Mouse (Mus musculus): Measurements from ENCODE around the gene Pitpnc1. TPM values are rescaled to one million over a fixed set of nuclear protein-coding genes. Genes with fewer than 3 reads are reported as not detected.

Pitpnc1 gene
- polyA plus RNA-seq, 1 experiment, result 0.74 TPM

- Histone ChIP-seq H3K4me2 (ENCODE audit: low read depth) (no peak overlapping the region), H3ac (ENCODE audit: control insufficient read depth, insufficient read length) (no peak overlapping the region), H3K27me3 (ENCODE audit: control insufficient read depth, insufficient read depth, insufficient read length) (no peaks in the 10 kb centered on the region), H3K4me3 (no peak overlapping the region), H3K36me3 (ENCODE audit: control insufficient read depth, insufficient read depth) (no peaks in the 10 kb centered on the region), H3K79me2 (ENCODE audit: control insufficient read depth, insufficient read depth) (no peaks in the 10 kb centered on the region)
- no peak for TF ChIP-seq USF1 (IDR thresholded peaks at IDR 0.05; ENCODE audit: low read depth)
- TF ChIP-seq REST (IDR thresholded peaks at IDR 0.05; ENCODE audit: insufficient read depth, insufficient read length), result no peak
These were observed 2.8 kb upstream of the Pitpnc1 start for GRCm38 (mm10) chr11:107473137-107473820.

DNA sequence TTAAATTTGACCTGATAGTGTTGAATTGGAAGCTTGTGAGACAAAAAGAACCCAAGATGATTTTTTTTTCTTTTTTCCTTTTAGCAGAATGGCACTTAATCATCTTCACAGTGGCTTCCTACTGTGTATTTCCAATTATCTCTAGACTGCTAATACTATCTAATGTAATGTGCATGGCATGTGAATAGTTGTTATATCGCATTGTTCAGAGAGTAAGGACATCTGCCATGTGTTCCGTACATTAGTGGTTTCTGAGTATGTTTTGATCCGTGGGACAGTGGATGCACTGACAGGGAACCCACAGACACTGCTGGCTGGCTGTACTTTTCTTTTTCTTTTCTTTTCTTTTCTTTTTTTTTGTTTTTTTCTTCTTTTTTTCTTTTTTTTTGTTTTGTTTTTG is 1.8 kb upstream of the Pitpnc1 start:
- Histone ChIP-seq H3ac (ENCODE audit: control insufficient read depth, insufficient read length) (no peak overlapping the region), H3K36me3 (ENCODE audit: control insufficient read depth, insufficient read depth) (no peaks in the 10 kb centered on the region), H3K4me3 (no peak overlapping the region), H3K27me3 (ENCODE audit: control insufficient read depth, insufficient read depth, insufficient read length) (no peaks in the 10 kb centered on the region), H3K4me2 (ENCODE audit: low read depth) (no peak overlapping the region), H3K79me2 (ENCODE audit: control insufficient read depth, insufficient read depth) (no peaks in the 10 kb centered on the region)
- no peak for TF ChIP-seq USF1 (IDR thresholded peaks at IDR 0.05; ENCODE audit: low read depth)

DNA sequence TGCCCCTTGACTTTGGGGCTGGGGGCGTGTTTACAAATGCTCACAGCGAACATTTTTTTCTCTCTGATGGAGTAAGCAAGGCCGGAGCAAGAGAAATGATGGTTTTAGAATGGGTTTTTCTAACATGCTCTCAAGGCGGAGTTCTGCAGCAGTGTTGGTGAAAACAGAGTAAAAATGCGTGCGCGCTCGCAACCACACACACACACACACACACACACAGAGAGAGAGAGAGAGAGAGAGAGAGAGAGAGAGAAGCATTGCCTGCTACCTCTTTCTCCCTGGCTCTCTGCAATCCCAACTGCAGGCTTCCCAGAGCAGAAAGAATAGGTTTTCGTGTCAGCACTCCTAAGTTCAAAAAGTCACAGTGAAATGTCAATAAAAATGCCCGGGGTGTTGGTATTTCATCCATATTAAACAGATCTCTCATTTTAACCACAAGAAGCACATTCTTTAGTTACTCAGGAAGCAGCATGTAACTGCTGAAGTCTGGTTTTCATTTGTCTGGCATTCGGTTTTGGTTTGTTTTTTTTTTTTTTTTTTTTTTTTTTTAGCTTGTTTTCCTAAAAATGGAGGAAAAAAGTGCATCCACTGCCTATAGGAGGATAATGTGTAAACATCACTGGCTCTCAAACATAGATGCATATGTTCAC is 697 bp upstream of the Pitpnc1 start:
- peak overlapping the region; percentile 47 for H3K4me3 ChIP-seq
- H3K27me3 ChIP-seq (ENCODE audit: control insufficient read depth, insufficient read depth, insufficient read length), result no peaks in the 10 kb centered on the region
- no peaks in the 10 kb centered on the region for H3K79me2 ChIP-seq (ENCODE audit: control insufficient read depth, insufficient read depth)
- no peaks in the 10 kb centered on the region for H3K36me3 ChIP-seq (ENCODE audit: control insufficient read depth, insufficient read depth)
- no peak for TF ChIP-seq E2F4 (IDR thresholded peaks at IDR 0.05; ENCODE audit: insufficient read depth)
- no peak for TF ChIP-seq TCF3 (IDR thresholded peaks at IDR 0.05; ENCODE audit: insufficient read length, low read depth)
- TF ChIP-seq POLR2A (IDR thresholded peaks at IDR 0.05; ENCODE audit: insufficient read length, low read depth), result no peak
- TF ChIP-seq MYOG (IDR thresholded peaks at IDR 0.05; ENCODE audit: control insufficient read depth in 1 of 3, insufficient read depth in 1 of 3, insufficient read length in 2 of 3, low read depth in 2 of 3), result no peak
- TF ChIP-seq MAX (IDR thresholded peaks at IDR 0.05; ENCODE audit: low read depth), result no peak
- no peak for TF ChIP-seq POLR2AphosphoS2 (IDR thresholded peaks at IDR 0.05; ENCODE audit: insufficient read length, low read depth)
- no peak for TF ChIP-seq REST (IDR thresholded peaks at IDR 0.05; ENCODE audit: insufficient read depth, insufficient read length)
- TF ChIP-seq USF1 (IDR thresholded peaks at IDR 0.05; ENCODE audit: low read depth), result no peak
- TF ChIP-seq SRF (IDR thresholded peaks at IDR 0.05; ENCODE audit: control insufficient read depth, insufficient read length, low read depth), result no peak
- TF ChIP-seq CEBPB (IDR thresholded peaks at IDR 0.05; ENCODE audit: insufficient read depth, poor library complexity, severe bottlenecking), result no peak
- no peak for TF ChIP-seq MYOD1 (IDR thresholded peaks at IDR 0.05; ENCODE audit: control insufficient read depth in 1 of 3, insufficient read length in 2 of 3, low read depth in 2 of 3)
- no peak for TF ChIP-seq TCF12 (IDR thresholded peaks at IDR 0.05; ENCODE audit: insufficient read depth, poor library complexity, severe bottlenecking)
- no peak overlapping the region for H3ac ChIP-seq (ENCODE audit: control insufficient read depth, insufficient read length)
- H3K4me2 ChIP-seq (ENCODE audit: low read depth), result peak overlapping the region; percentile 100

DNA sequence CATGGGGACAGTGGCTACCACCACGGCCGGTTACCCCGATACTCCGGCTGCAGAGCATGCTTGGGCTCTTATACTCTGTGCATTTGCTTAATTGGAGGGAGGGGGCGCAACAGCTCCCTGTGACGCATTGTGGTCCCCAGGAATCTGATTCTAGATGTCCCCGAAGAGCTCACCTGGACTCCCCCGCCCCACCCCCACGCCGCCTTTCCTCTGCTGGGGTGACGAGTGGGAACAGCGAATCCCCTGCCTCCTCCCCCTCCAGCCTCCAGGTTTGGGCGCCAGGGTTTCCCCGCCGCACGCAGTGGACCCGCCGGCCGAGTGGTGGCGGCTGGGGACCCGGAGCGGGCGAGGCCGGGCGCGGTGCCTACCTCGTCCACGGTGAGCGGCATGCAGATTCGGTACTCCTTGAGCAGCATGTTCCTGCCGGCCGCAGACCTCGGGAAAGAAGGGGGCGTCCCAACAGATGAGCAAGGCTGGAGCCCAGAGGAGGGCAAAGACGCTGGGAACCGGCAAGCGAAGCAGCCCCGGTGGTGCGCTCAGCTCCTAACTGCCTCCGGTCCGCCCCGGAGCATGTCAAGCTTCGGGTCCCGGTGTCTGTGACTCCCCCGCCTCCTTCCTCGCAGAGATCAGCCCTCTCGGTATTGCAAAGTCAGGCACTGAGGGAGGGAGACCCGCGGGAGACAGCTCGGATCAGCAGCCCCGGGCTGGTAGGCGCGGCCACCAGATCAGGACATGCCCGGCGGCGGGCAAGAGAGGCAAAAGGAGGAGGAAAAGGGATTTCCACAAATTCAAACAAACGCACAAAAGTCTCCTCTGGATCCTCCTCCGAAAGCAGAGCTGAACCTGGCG is 752 bp downstream of the Pitpnc1 start:
- H3K27me3 ChIP-seq (ENCODE audit: control insufficient read depth, insufficient read depth, insufficient read length), result no peaks in the 10 kb centered on the region
- peak overlapping the region; percentile 13 for H3ac ChIP-seq (ENCODE audit: control insufficient read depth, insufficient read length)
- H3K4me3 ChIP-seq, result peak overlapping the region; percentile 47
- H3K36me3 ChIP-seq (ENCODE audit: control insufficient read depth, insufficient read depth), result no peaks in the 10 kb centered on the region
- peak overlapping the region; percentile 100 for H3K4me2 ChIP-seq (ENCODE audit: low read depth)
- H3K79me2 ChIP-seq (ENCODE audit: control insufficient read depth, insufficient read depth), result no peaks in the 10 kb centered on the region
- TF ChIP-seq POLR2AphosphoS2 (IDR thresholded peaks at IDR 0.05; ENCODE audit: insufficient read length, low read depth) (no peak), MAX (IDR thresholded peaks at IDR 0.05; ENCODE audit: low read depth) (no peak), TCF3 (IDR thresholded peaks at IDR 0.05; ENCODE audit: insufficient read length, low read depth) (no peak), SRF (IDR thresholded peaks at IDR 0.05; ENCODE audit: control insufficient read depth, insufficient read length, low read depth) (no peak), MYOD1 (IDR thresholded peaks at IDR 0.05; ENCODE audit: control insufficient read depth in 1 of 3, insufficient read length in 2 of 3, low read depth in 2 of 3) (no peak), E2F4 (IDR thresholded peaks at IDR 0.05; ENCODE audit: insufficient read depth) (no peak), USF1 (IDR thresholded peaks at IDR 0.05; ENCODE audit: low read depth) (no peak), POLR2A (IDR thresholded peaks at IDR 0.05; ENCODE audit: insufficient read length, low read depth) (no peak), MYOG (IDR thresholded peaks at IDR 0.05; ENCODE audit: control insufficient read depth in 1 of 3, insufficient read depth in 1 of 3, insufficient read length in 2 of 3, low read depth in 2 of 3) (no peak), CEBPB (IDR thresholded peaks at IDR 0.05; ENCODE audit: insufficient read depth, poor library complexity, severe bottlenecking) (no peak), TCF12 (IDR thresholded peaks at IDR 0.05; ENCODE audit: insufficient read depth, poor library complexity, severe bottlenecking) (no peak)

- Histone ChIP-seq H3K79me2 (ENCODE audit: control insufficient read depth, insufficient read depth) (no peaks in the 10 kb centered on the region), H3K27me3 (ENCODE audit: control insufficient read depth, insufficient read depth, insufficient read length) (no peaks in the 10 kb centered on the region), H3K36me3 (ENCODE audit: control insufficient read depth, insufficient read depth) (no peaks in the 10 kb centered on the region), H3ac (ENCODE audit: control insufficient read depth, insufficient read length) (peak overlapping the region; percentile 13), H3K4me2 (ENCODE audit: low read depth) (peak overlapping the region; percentile 100), H3K4me3 (peak overlapping the region; percentile 47)
- no peak for TF ChIP-seq SRF (IDR thresholded peaks at IDR 0.05; ENCODE audit: control insufficient read depth, insufficient read length, low read depth)
- no peak for TF ChIP-seq E2F4 (IDR thresholded peaks at IDR 0.05; ENCODE audit: insufficient read depth)
- TF ChIP-seq TCF12 (IDR thresholded peaks at IDR 0.05; ENCODE audit: insufficient read depth, poor library complexity, severe bottlenecking), result no peak
- no peak for TF ChIP-seq TCF3 (IDR thresholded peaks at IDR 0.05; ENCODE audit: insufficient read length, low read depth)
- TF ChIP-seq MYOG (IDR thresholded peaks at IDR 0.05; ENCODE audit: control insufficient read depth in 1 of 3, insufficient read depth in 1 of 3, insufficient read length in 2 of 3, low read depth in 2 of 3), result no peak
- no peak for TF ChIP-seq REST (IDR thresholded peaks at IDR 0.05; ENCODE audit: insufficient read depth, insufficient read length)
- TF ChIP-seq MYOD1 (IDR thresholded peaks at IDR 0.05; ENCODE audit: control insufficient read depth in 1 of 3, insufficient read length in 2 of 3, low read depth in 2 of 3), result no peak
- TF ChIP-seq USF1 (IDR thresholded peaks at IDR 0.05; ENCODE audit: low read depth), result no peak
- no peak for TF ChIP-seq POLR2A (IDR thresholded peaks at IDR 0.05; ENCODE audit: insufficient read length, low read depth)
- TF ChIP-seq POLR2AphosphoS2 (IDR thresholded peaks at IDR 0.05; ENCODE audit: insufficient read length, low read depth), result no peak
- TF ChIP-seq MAX (IDR thresholded peaks at IDR 0.05; ENCODE audit: low read depth), result no peak
- TF ChIP-seq CEBPB (IDR thresholded peaks at IDR 0.05; ENCODE audit: insufficient read depth, poor library complexity, severe bottlenecking), result no peak
These were observed 1.4 kb downstream of the Pitpnc1 start for GRCm38 (mm10) chr11:107469031-107469522.
